Mouse (Mus musculus) spleen, adult 2 months (tissue): ENCODE measurements around the gene Tmem9b. TPM values are rescaled to one million over a fixed set of nuclear protein-coding genes. Genes with fewer than 3 reads are reported as not detected.

Source experiments
- DNase-seq, 2 experiments: peaks; one replicate each; pipeline versions ENCODE4 v3.0.0 to v3.0.0-alpha.2; 2012 to 2021; ENCODE audit warnings: low spot score in 2 of 2, low read depth in 1 of 2
- H3K27ac ChIP-seq: fragments of 200-500 bp; 2 replicates; pipeline ENCODE4 v1.5.1; 2012; ENCODE audit warnings: low read length, inconsistent platforms; ENCODE audit not compliant: insufficient read depth
- H3K27me3 ChIP-seq: fragments of 200-500 bp; 2 replicates; pipeline ENCODE4 v1.6.1; 2012; ENCODE audit warnings: mild to moderate bottlenecking, moderate library complexity, low read length, inconsistent platforms; ENCODE audit not compliant: control insufficient read depth, insufficient read depth
- H3K36me3 ChIP-seq: fragments of 200-500 bp; 2 replicates; pipeline ENCODE4 v1.6.1; 2012; ENCODE audit warnings: mild to moderate bottlenecking, low read length, inconsistent platforms; ENCODE audit not compliant: control insufficient read depth, insufficient read depth
- H3K4me1 ChIP-seq: fragments of 200-500 bp; 2 replicates; pipeline ENCODE4 v1.6.1; 2011; ENCODE audit warnings: inconsistent platforms; ENCODE audit not compliant: control insufficient read depth, insufficient read depth, insufficient read length
- H3K4me3 ChIP-seq: fragments of 200-500 bp; 2 replicates; pipeline ENCODE4 v1.5.1; 2011; ENCODE audit warnings: mild to moderate bottlenecking, inconsistent platforms; ENCODE audit not compliant: insufficient read depth, insufficient read length; ENCODE audit errors: extremely low read depth
- CTCF ChIP-seq: fragments of 200-500 bp; IDR thresholded peaks from 2 replicates; pipeline ENCODE4 v1.5.1; 2011; ENCODE audit warnings: mild to moderate bottlenecking, inconsistent platforms; ENCODE audit not compliant: insufficient read depth, insufficient read length, insufficient replicate concordance; ENCODE audit errors: extremely low read depth
- POLR2A ChIP-seq: fragments of 200-500 bp; IDR thresholded peaks from 2 replicates; pipeline ENCODE4 v1.6.1; 2011; ENCODE audit warnings: low read depth, low read length, inconsistent platforms
- WGBS: fragments of 180-500 bp; shearing (Covaris S2); methylation state at CpG from one replicate; pipeline ENCODE4 v1.1.7; 2018; 5-methylcytosine and 5-hydroxymethylcytosine counted together
- polyA plus RNA-seq: library from polyadenylated mRNA; depleted of rRNA; stranded (reverse); fragments of >200 nt; gene quantifications from 2 replicates; pipeline ENCODE4 v1.2.3, GENCODE M21; 2012

Tmem9b gene
- polyA plus RNA-seq, 1 experiment, result 18.3 TPM

DNA sequence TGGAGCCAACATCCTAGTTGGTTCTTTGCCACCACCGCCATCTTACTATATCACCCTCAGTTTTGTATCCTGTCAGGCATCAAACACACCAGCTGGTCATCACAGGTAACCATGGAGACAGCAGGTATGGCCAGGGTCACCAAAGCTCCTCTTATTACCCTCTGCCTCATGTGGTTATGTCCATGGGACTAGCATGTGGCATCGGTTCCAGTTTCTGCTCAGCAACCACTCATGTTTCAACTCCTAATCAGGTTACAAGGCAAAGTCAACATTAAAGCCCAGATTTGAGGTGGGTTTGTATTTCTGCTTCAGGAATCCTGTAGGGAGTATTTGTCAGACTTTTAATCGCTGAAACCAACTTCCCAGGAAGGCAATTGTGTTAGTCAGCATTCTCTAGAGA lies 38.1 kb upstream of the Tmem9b start:
- Histone ChIP-seq H3K27ac (no peak overlapping the region), H3K27me3 (no peaks in the 10 kb centered on the region), H3K36me3 (no peaks in the 10 kb centered on the region), H3K4me1 (no peaks in the 10 kb centered on the region), H3K4me3 (no peak overlapping the region)
- 83% methylated on average over 3 of the region's 3 CpGs for WGBS
- TF ChIP-seq CTCF (no peak), POLR2A (no peak)
- no peak for DNase-seq

DNA sequence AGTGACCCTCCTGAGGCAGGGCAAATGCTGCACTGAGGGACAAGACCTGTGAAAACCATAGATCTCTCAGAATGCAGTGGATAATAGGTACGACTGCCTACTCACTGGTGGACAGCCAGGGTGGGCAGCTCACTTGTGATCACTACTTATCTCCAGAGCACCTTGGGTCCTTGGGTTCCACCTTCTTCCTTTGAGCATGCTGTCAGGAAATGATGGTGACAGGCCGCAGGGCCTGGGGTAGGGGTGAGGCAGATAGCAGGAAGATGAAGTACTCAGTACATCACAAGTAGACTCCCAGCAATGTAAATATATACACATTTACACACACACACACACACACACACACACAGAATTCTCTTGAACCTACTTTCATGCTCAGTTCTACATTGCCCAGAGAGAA lies 35.2 kb upstream of the Tmem9b start:
- 32% methylated on average over 2 of the region's 2 CpGs for WGBS
- Histone ChIP-seq H3K27me3 (no peaks in the 10 kb centered on the region), H3K4me3 (no peak overlapping the region), H3K27ac (no peak overlapping the region), H3K36me3 (no peaks in the 10 kb centered on the region), H3K4me1 (no peaks in the 10 kb centered on the region)
- no peak for TF ChIP-seq POLR2A
- TF ChIP-seq CTCF, result no peak
- no peak for DNase-seq

DNA sequence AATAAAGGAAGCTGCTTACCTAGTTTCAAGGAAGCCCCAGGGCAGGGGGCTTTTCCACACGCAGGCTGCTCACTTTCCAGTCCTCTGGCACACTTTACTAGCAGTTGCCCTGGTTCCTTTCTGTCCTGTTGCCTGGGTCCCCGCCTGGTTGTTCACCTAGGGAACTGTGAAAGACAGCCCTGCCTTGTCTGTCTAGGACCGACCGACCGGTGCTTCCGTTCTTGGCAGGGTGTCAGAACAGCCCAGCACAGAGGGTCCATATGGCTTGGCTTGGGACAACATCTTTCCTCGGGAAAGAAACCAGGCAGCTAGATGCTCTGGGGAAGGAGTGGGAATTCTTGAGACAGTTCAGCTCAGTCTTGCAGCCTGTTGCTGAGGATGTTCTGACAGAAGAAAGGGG lies 30.6 kb upstream of the Tmem9b start:
- peaks cover 11% of the 10 kb centered on the region for H3K4me1 ChIP-seq
- no peak for DNase-seq
- H3K27me3 ChIP-seq, result peaks cover 15% of the 10 kb centered on the region
- no peaks in the 10 kb centered on the region for H3K36me3 ChIP-seq
- no peak overlapping the region for H3K27ac ChIP-seq
- TF ChIP-seq POLR2A (no peak), CTCF (no peak)
- WGBS, result 57% methylated on average over 7 of the region's 7 CpGs
- no peak overlapping the region for H3K4me3 ChIP-seq

DNA sequence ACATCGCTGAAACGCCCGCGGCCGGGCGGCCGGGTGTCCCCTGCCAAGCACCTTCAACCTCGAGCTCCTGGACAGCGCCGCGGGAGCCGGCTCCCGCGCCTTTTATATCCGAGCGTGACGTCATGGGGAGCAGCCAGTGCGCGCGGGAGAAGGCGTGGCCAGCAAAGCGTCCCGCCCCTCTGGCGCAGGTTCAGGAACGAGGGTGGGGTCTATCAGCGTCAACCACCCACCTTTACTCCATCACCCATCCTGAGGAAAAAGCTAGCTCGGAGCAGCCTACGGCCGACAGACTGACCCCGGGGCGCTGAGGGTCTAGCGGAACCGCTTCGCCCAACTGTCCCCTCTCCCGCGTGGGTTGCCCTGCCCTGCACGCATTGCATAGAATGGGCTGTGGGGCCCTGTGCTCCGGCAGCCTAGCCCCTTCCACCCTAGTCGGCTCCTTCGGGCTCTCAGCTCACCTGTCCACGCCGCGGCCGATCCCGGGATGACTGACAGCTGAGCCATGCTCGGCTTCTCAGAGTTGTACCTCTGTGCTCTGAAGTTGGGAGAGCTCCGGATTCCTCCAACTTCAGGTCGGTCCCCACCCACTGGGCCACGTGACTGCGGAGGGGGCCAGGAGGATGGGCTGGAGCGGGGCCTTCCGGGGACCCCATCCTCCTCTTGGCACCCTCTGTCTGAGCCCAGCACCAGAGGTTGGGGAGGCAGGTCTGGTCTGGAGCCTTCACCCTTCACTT lies 29.0 kb upstream of the Tmem9b start, which contains the start of gene Nrip3:
Gene Nrip3, minus strand, starts transcription at position 556 of the 734 bp plus-strand sequence.
- Histone ChIP-seq H3K4me1 (peaks cover 11% of the 10 kb centered on the region), H3K36me3 (no peaks in the 10 kb centered on the region), H3K27ac (no peak within 1 kb of the TSS), H3K27me3 (peaks cover 15% of the 10 kb centered on the region), H3K4me3 (peak within 1 kb of the TSS; percentile 48)
- DNase-seq, result peak in 1 of 2 experiments; percentile 46
- WGBS, result 4% methylated on average over 52 of the region's 52 CpGs
- TF ChIP-seq CTCF (no peak), POLR2A (no peak)

DNA sequence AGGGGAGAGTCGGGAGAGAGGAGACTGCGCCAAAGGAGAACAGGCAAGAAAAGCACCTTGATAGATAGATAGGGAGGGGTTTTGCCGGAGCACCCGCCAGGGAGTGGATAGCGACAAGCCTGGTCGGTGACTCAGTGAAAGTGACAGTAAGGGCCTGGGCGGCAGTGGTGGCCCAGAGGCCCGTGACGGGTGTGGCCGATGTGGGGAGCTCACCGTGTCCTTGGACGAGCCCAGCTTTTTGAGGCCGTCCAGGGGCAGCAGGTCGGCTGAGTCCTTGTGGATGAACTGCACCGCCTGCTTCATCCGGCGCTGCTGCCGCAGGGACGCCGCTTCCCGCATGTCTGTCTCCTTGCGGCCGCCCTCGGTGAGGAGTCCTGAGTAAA lies 28.4 kb upstream of the Tmem9b start:
- Histone ChIP-seq H3K27me3 (peaks cover 15% of the 10 kb centered on the region), H3K27ac (no peak overlapping the region), H3K4me1 (peaks cover 11% of the 10 kb centered on the region), H3K4me3 (peak overlapping the region; percentile 48), H3K36me3 (no peaks in the 10 kb centered on the region)
- no peak for DNase-seq
- TF ChIP-seq CTCF (no peak), POLR2A (no peak)
- 2% methylated on average over 24 of the region's 24 CpGs for WGBS

DNA sequence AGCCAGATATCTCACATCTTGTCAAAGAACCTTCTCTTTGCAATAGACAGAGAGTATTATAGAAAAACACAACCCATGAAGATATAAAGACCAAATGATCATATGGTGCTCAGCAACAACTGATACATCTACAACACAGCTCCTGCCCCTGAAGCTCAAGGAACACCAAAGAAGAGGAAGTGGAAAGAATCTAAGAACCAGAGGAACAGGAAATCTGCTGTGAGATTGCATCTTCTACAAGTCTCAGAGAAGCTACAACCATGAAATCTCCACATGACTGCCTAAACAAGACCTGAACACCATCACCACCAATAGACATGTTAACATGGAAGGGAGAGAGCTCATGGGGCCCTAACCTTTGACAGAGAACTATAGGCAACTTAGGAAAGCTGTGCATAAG lies 19.6 kb upstream of the Tmem9b start:
- TF ChIP-seq CTCF, result no peak
- no peak overlapping the region for H3K27ac ChIP-seq
- DNase-seq, result no peak
- no peaks in the 10 kb centered on the region for H3K27me3 ChIP-seq
- H3K36me3 ChIP-seq, result no peaks in the 10 kb centered on the region
- H3K4me3 ChIP-seq, result no peak overlapping the region
- H3K4me1 ChIP-seq, result no peaks in the 10 kb centered on the region

DNA sequence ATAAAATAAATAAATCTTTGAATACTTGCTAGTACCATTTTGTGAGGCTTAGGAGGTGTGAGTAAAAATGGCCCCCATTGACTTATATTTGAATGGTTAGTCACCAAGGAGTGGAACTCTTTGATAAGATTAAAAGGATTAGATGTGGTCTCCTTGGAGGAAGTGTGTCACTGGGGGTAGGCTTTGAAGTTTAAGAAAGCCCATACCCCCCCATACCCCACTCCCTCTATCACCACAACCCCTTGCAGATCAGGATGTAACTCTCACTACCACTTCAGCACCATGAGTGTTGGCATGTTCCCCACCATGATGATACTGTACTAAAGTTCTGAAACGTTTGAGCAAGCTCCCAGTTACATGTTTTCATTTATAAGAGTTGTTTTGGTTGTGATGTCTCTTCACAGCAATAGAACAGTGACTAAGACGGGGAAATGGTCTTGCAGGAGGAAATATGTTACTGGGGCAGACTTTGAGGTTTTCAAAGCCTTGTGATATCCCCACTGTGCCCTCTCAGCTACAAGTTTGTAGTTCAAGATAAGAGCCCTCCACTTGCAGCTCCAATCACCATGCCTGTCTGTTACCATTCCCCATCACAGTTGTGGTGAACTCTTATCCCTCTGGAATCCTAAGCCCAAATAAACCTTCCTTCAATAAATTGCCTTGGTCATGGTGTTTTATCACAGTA lies 16.2 kb upstream of the Tmem9b start:
- DNase-seq, result peak in 1 of 2 experiments; percentile 14
- no peak overlapping the region for H3K4me3 ChIP-seq
- no peaks in the 10 kb centered on the region for H3K27me3 ChIP-seq
- TF ChIP-seq CTCF, result no peak
- TF ChIP-seq POLR2A, result no peak
- H3K27ac ChIP-seq, result no peak overlapping the region
- 20% methylated on average over 2 of the region's 2 CpGs for WGBS
- H3K4me1 ChIP-seq, result no peaks in the 10 kb centered on the region
- no peaks in the 10 kb centered on the region for H3K36me3 ChIP-seq
